Mouse (Mus musculus) C2C12 (cell line): ENCODE results near the gene Stac. TPM values are rescaled to one million over a fixed set of nuclear protein-coding genes. Genes with fewer than 3 reads are reported as not detected.
A peak's percentile ranks its signal among the peaks of the same experiment; 100 is the strongest.

Experiments
- H3K27me3 ChIP-seq: one replicate; pipeline ENCODE4 v1.6.1; 2011; ENCODE audit not compliant: control insufficient read depth, insufficient read depth, insufficient read length
- H3K36me3 ChIP-seq: one replicate; pipeline ENCODE4 v1.6.1; 2011; ENCODE audit not compliant: control insufficient read depth, insufficient read depth
- H3K4me3 ChIP-seq: one replicate; pipeline ENCODE4 v1.5.1; 2011; ENCODE audit warnings: mild to moderate bottlenecking, control low read depth; ENCODE audit not compliant: poor library complexity, insufficient read depth, severe bottlenecking
- H3K79me2 ChIP-seq: one replicate; pipeline ENCODE4 v1.6.1; 2011; ENCODE audit not compliant: control insufficient read depth, insufficient read depth
- H3K79me3 ChIP-seq: one replicate; pipeline ENCODE4 v1.6.1; 2011; ENCODE audit warnings: low read depth, control low read depth
- H3ac ChIP-seq: one replicate; pipeline ENCODE3; 2011; ENCODE audit warnings: low read depth; ENCODE audit not compliant: control insufficient read depth, insufficient read length
- CEBPB ChIP-seq: IDR thresholded peaks from one replicate; pipeline ENCODE4 v1.6.1; 2011; ENCODE audit warnings: low read depth, mild to moderate bottlenecking, control low read depth, moderate library complexity
- CTCF ChIP-seq: IDR thresholded peaks from one replicate; pipeline ENCODE4 v1.5.1; 2011; ENCODE audit not compliant: control insufficient read depth, insufficient read depth, insufficient read length
- FOSL1 ChIP-seq: IDR thresholded peaks from one replicate; pipeline ENCODE4 v1.8.0; 2011; ENCODE audit warnings: mild to moderate bottlenecking, low read length; ENCODE audit not compliant: poor library complexity, insufficient read depth, severe bottlenecking
- MAX ChIP-seq: IDR thresholded peaks from one replicate; pipeline ENCODE4 v1.6.1; 2011; ENCODE audit warnings: mild to moderate bottlenecking, control low read depth
- MYOD1 ChIP-seq: IDR thresholded peaks from one replicate; pipeline ENCODE4 v1.6.1; 2011; ENCODE audit warnings: low read depth; ENCODE audit not compliant: control insufficient read depth, insufficient read length
- MYOG ChIP-seq: IDR thresholded peaks from one replicate; pipeline ENCODE4 v1.6.1; 2011; ENCODE audit not compliant: control insufficient read depth, insufficient read length; ENCODE audit errors: extremely low read depth
- USF1 ChIP-seq: IDR thresholded peaks from one replicate; pipeline ENCODE4 v1.6.1; 2011; ENCODE audit warnings: low read depth, mild to moderate bottlenecking, control low read depth, moderate library complexity
- polyA plus RNA-seq: library from polyadenylated mRNA; unstranded; fragments of >200 nt; fragmentation: generic; extraction: Trizol; gene quantifications from one replicate; pipeline ENCODE4 v1.2.1, GENCODE M21; 2012; ENCODE audit warnings: missing spikeins

The Stac gene
- polyA plus RNA-seq, 1 experiment = 0.25 TPM

DNA sequence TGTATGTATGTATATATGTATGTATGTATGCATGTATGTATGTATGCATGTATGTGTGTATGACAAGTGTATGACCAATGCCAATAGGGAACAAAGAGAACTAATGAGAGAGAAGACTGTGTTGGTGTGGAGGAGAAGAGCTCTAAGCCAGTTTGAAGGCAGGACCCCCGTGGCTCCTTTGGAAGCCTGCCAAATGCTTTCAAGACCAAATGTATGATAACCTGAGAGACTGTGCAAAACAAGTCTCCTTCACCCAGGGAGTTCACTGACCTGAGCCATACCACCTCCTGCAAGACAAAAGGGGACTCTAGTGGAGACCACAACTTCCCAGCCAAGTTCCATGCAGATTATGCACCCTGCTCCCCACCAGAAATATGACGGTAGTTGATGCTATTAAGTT, 52.5 kb downstream of the Stac start:
- no peaks in the 10 kb centered on the region for H3K36me3 ChIP-seq
- TF ChIP-seq USF1 (no peak), FOSL1 (no peak), CEBPB (no peak), CTCF (no peak), MAX (no peak)
- no peak overlapping the region for H3ac ChIP-seq
- no peaks in the 10 kb centered on the region for H3K27me3 ChIP-seq
- no peaks in the 10 kb centered on the region for H3K79me2 ChIP-seq
- no peak overlapping the region for H3K4me3 ChIP-seq
- no peaks in the 10 kb centered on the region for H3K79me3 ChIP-seq

- Histone ChIP-seq H3K27me3 (no peaks in the 10 kb centered on the region), H3ac (no peak overlapping the region), H3K79me3 (no peaks in the 10 kb centered on the region), H3K36me3 (no peaks in the 10 kb centered on the region), H3K79me2 (no peaks in the 10 kb centered on the region), H3K4me3 (no peak overlapping the region)
- TF ChIP-seq MYOD1 = no peak
- TF ChIP-seq MAX = no peak
- no peak for TF ChIP-seq USF1
- TF ChIP-seq MYOG = no peak
- no peak for TF ChIP-seq CEBPB
- no peak for TF ChIP-seq CTCF
- TF ChIP-seq FOSL1 = no peak
These were observed 57.3 kb downstream of the Stac start for GRCm38 (mm10) chr9:111632833-111633232.

DNA sequence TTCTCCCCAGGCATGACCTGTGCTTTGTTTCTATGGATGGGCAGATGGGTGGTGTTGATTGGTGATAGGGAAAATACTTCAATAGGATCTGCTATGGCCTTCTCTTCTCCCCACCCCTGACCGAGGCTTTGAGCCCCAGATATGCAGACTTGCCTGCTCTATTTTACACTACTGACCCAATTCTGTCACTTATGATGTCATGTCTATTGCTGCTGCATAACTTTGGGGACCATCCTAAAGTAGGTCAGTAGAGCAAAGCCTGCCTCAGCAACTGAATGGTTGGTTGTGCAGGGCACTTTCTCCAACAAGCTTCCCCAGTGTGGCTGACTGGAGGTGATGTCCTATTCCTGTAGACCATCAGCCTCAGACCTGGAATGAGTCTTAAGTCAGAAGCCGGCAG, 69.0 kb downstream of the Stac start:
- Histone ChIP-seq H3ac (no peak overlapping the region), H3K27me3 (no peaks in the 10 kb centered on the region), H3K36me3 (no peaks in the 10 kb centered on the region), H3K4me3 (no peak overlapping the region), H3K79me2 (no peaks in the 10 kb centered on the region), H3K79me3 (no peaks in the 10 kb centered on the region)
- no peak for TF ChIP-seq CEBPB
- TF ChIP-seq MYOD1 = no peak
- TF ChIP-seq FOSL1 = no peak
- no peak for TF ChIP-seq MYOG
- no peak for TF ChIP-seq CTCF
- no peak for TF ChIP-seq USF1
- no peak for TF ChIP-seq MAX

- H3K36me3 ChIP-seq = no peaks in the 10 kb centered on the region
- TF ChIP-seq MAX (no peak), FOSL1 (no peak), MYOD1 (no peak), USF1 (no peak), CTCF (no peak)
- H3K27me3 ChIP-seq = no peaks in the 10 kb centered on the region
- H3ac ChIP-seq = no peak overlapping the region
- H3K4me3 ChIP-seq = no peak overlapping the region
- H3K79me3 ChIP-seq = no peaks in the 10 kb centered on the region
- H3K79me2 ChIP-seq = no peaks in the 10 kb centered on the region
These were observed 78.8 kb downstream of the Stac start for GRCm38 (mm10) chr9:111611341-111611740.

GRCm38 (mm10) chr9:111608762-111609161, 81.4 kb downstream of the Stac start:
- Histone ChIP-seq H3K79me3 (no peaks in the 10 kb centered on the region), H3K36me3 (no peaks in the 10 kb centered on the region), H3ac (no peak overlapping the region), H3K4me3 (no peak overlapping the region), H3K79me2 (no peaks in the 10 kb centered on the region), H3K27me3 (no peaks in the 10 kb centered on the region)
- TF ChIP-seq FOSL1 (peak; percentile 10), MYOG (no peak)

GRCm38 (mm10) chr9:111606603-111607002, 83.5 kb downstream of the Stac start:
- H3K79me3 ChIP-seq = no peaks in the 10 kb centered on the region
- TF ChIP-seq CTCF (no peak), FOSL1 (no peak), USF1 (no peak), MYOG (no peak), MYOD1 (no peak), CEBPB (no peak), MAX (no peak)
- no peaks in the 10 kb centered on the region for H3K27me3 ChIP-seq
- no peaks in the 10 kb centered on the region for H3K36me3 ChIP-seq
- no peak overlapping the region for H3ac ChIP-seq
- H3K4me3 ChIP-seq = no peak overlapping the region
- H3K79me2 ChIP-seq = no peaks in the 10 kb centered on the region

DNA sequence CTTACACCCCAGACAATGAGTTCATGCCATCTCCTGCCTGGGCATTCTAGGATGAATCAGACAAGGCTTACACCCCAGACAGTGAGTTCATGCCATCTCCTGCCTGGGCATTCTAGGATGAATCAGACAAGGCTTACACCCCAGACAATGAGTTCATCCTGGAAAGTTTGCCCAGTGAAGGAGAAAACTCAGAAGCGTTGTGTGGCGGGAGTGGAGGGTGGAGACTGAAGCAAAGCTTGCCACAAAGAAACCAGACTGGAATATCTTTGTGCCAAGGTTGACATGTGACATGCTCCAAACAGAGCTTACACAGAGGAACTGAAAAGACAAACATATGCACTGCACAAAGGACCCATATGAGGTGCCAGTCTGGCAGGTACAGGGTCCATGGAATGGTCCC, 102.6 kb downstream of the Stac start:
- no peaks in the 10 kb centered on the region for H3K36me3 ChIP-seq
- no peak overlapping the region for H3K4me3 ChIP-seq
- TF ChIP-seq MYOD1 (no peak), CTCF (no peak), FOSL1 (no peak)
- no peaks in the 10 kb centered on the region for H3K27me3 ChIP-seq
- H3ac ChIP-seq = no peak overlapping the region
- no peaks in the 10 kb centered on the region for H3K79me3 ChIP-seq
- no peaks in the 10 kb centered on the region for H3K79me2 ChIP-seq
